Mouse (Mus musculus): ENCODE data around the gene Kcp.

The Kcp gene

GRCm38 (mm10) chr6:29463388-29463787 lies 44.4 kb downstream of the Kcp start:
- no peak for DNase-seq (ENCODE audit: low read depth, low spot score)

GRCm38 (mm10) chr6:29461502-29461901 lies 46.2 kb downstream of the Kcp start:
- DNase-seq (ENCODE audit: low read depth, low spot score), result no peak

- no peak for DNase-seq (ENCODE audit: low read depth, low spot score)
Measured at GRCm38 (mm10) chr6:29450667-29451066, 57.1 kb downstream of the Kcp start.

- DNase-seq (ENCODE audit: low read depth, low spot score), result peak; percentile 56
Measured at GRCm38 (mm10) chr6:29449858-29450257, 57.9 kb downstream of the Kcp start.

GRCm38 (mm10) chr6:29445354-29445753 lies 62.4 kb downstream of the Kcp start:
- DNase-seq (ENCODE audit: low read depth, low spot score), result no peak

GRCm38 (mm10) chr6:29444773-29445172 lies 63.0 kb downstream of the Kcp start:
- no peak for DNase-seq (ENCODE audit: low read depth, low spot score)

GRCm38 (mm10) chr6:29439789-29440188 lies 68.0 kb downstream of the Kcp start:
- DNase-seq (ENCODE audit: low read depth, low spot score), result no peak

- no peak for DNase-seq (ENCODE audit: low read depth, low spot score)
Measured at GRCm38 (mm10) chr6:29439251-29439650, 68.5 kb downstream of the Kcp start.

- no peak for DNase-seq (ENCODE audit: low read depth, low spot score)
Measured at GRCm38 (mm10) chr6:29436461-29436934, 71.3 kb downstream of the Kcp start.

- no peak for DNase-seq (ENCODE audit: low read depth, low spot score)
Measured at GRCm38 (mm10) chr6:29435940-29436451, 71.8 kb downstream of the Kcp start.

- DNase-seq (ENCODE audit: low read depth, low spot score), result no peak
Measured at GRCm38 (mm10) chr6:29434911-29435691, 72.7 kb downstream of the Kcp start.

GRCm38 (mm10) chr6:29433804-29434795 lies 73.7 kb downstream of the Kcp start:
- no peak for DNase-seq (ENCODE audit: low read depth, low spot score)

GRCm38 (mm10) chr6:29433038-29433803 lies 74.5 kb downstream of the Kcp start, which contains the start of gene Flnc:
Flnc (plus strand) TSS chr6:29433256.
- no peak for DNase-seq (ENCODE audit: low read depth, low spot score)

GRCm38 (mm10) chr6:29432676-29433037 lies 75.1 kb downstream of the Kcp start:
- DNase-seq (ENCODE audit: low read depth, low spot score), result no peak

- no peak for DNase-seq (ENCODE audit: low read depth, low spot score)
Measured at GRCm38 (mm10) chr6:29432156-29432555, 75.6 kb downstream of the Kcp start.

- no peak for DNase-seq (ENCODE audit: low read depth, low spot score)
Measured at GRCm38 (mm10) chr6:29431473-29431872, 76.3 kb downstream of the Kcp start.

GRCm38 (mm10) chr6:29430681-29431420 lies 76.9 kb downstream of the Kcp start:
- no peak for DNase-seq (ENCODE audit: low read depth, low spot score)

GRCm38 (mm10) chr6:29428171-29428570 lies 79.6 kb downstream of the Kcp start:
- no peak for DNase-seq (ENCODE audit: low read depth, low spot score)

- DNase-seq (ENCODE audit: low read depth, low spot score), result no peak
Measured at GRCm38 (mm10) chr6:29426331-29426730, 81.4 kb downstream of the Kcp start.

- no peak for DNase-seq (ENCODE audit: low read depth, low spot score)
Measured at GRCm38 (mm10) chr6:29425118-29425517, 82.6 kb downstream of the Kcp start.
